In the genomic region with DNA sequence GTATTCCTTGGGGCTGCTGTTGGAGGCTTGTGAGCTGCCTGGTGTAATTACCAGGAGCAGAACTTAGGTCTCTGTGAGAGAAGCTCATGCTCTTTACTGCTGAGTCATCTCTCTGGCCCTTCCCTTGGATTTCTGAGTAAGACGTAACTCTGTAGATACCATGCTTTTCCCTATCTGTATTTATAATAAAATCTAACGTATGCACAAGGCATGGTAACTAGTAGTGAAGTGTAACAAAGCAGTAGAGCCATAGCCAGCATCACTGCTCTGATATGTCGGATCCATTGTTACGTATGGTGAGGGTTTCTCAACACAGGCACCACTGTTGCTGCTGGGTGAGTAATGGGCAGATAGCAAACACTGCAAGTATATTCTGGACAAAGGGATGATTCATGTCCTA, we compare ENCODE assay signal across 23 mouse cellular contexts. TPM values are rescaled to one million over a fixed set of nuclear protein-coding genes. Genes with fewer than 3 reads are reported as not detected.
DNase-seq lines count a peak whose midpoint lies in the region; ATAC-seq and TF ChIP-seq lines count a peak whose summit lies in the region.
"Had no signal": no experiment of that assay in that cellular context is flagged by ENCODE, and none has a peak within 500 bp of the region (broad histone marks: within the 10 kb centered on the region; RNA-seq: fewer than 3 reads in every experiment).

No protein-coding gene starts in this region.

- no peaks in the 10 kb centered on the region for H3K27me3 ChIP-seq in MEL (ENCODE audit: control insufficient read depth in 1 of 2, insufficient read depth in 2 of 2, low read length in 2 of 2)
- no peaks in the 10 kb centered on the region for H3K27me3 ChIP-seq in liver, embryonic 11.5 days (replicated peaks; ENCODE audit: control insufficient read depth, insufficient read depth, low read length)
- H3K27me3 ChIP-seq in hindbrain, embryonic 12.5 days, result no peaks in the 10 kb centered on the region
- H3K27me3 ChIP-seq: embryonic facial prominence, embryonic 13.5 days; kidney, embryonic 15.5 days; limb, embryonic 15.5 days; midbrain, embryonic 15.5 days had no signal

- DNase-seq in MEL (ENCODE audit: low read depth, low spot score), result peak; percentile 70
- peak; percentile 23 for DNase-seq in brain, adult 2 months (ENCODE audit: low read depth, low spot score)
- no peak for DNase-seq in liver, embryonic 11.5 days (ENCODE audit: low spot score)
- no peak for DNase-seq in cerebellum, adult 9-11 months
- no peak for DNase-seq in left cerebral cortex, postnatal 36 days (ENCODE audit: low spot score in 2 of 2)
- DNase-seq: adrenal gland, postnatal 14 days; cerebellum, postnatal 10 days; forebrain, postnatal 0 days; kidney, postnatal 4 days; layer of hippocampus, postnatal 36 days; right cerebral cortex, postnatal 25 days; thymus, postnatal 36 days had no signal

- H3K79me2 ChIP-seq in MEL (ENCODE audit: control insufficient read depth, insufficient read depth, low read length, poor library complexity), result no peaks in the 10 kb centered on the region

- H3K4me1 ChIP-seq in MEL (ENCODE audit: control insufficient read depth in 1 of 2, insufficient read depth in 2 of 2, low read length in 2 of 2), result peaks cover 0 to 7% of the 10 kb centered on the region in 2 experiments; a peak in 2 of 4 replicates
- H3K4me1 ChIP-seq in liver, embryonic 11.5 days (replicated peaks; ENCODE audit: control insufficient read depth, insufficient read depth, low read length), result no peaks in the 10 kb centered on the region
- no peaks in the 10 kb centered on the region for H3K4me1 ChIP-seq in hindbrain, embryonic 12.5 days
- H3K4me1 ChIP-seq: embryonic facial prominence, embryonic 13.5 days; forebrain, embryonic 10.5 days; heart, embryonic 10.5 days; kidney, embryonic 15.5 days; limb, embryonic 15.5 days; midbrain, embryonic 15.5 days had no signal

- H3K36me3 ChIP-seq in MEL (ENCODE audit: control insufficient read depth in 1 of 2, insufficient read depth in 2 of 2, low read length in 2 of 2), result peaks cover 10 to 18% of the 10 kb centered on the region in 2 experiments
- H3K36me3 ChIP-seq in liver, embryonic 11.5 days (ENCODE audit: control insufficient read depth, insufficient read depth, low read length), result peaks cover 2% of the 10 kb centered on the region; the same call in 1 of the 2 replicates
- 0 out of 2 replicates have a peak, but pooled peaks cover 7% of the 10 kb centered on the region for H3K36me3 ChIP-seq in hindbrain, embryonic 12.5 days
- H3K36me3 ChIP-seq: forebrain, embryonic 10.5 days; kidney, embryonic 15.5 days had no signal

- intact Hi-C loops in left cerebral cortex, postnatal 36 days (cut with DNase I), result no loop called here

- WGBS in liver, embryonic 11.5 days, result 61% methylated on average over 4 of the region's 4 CpGs
- WGBS in hindbrain, embryonic 12.5 days, result 83% methylated on average over 4 of the region's 4 CpGs

- no peak for TF ChIP-seq CTCF in MEL (IDR thresholded peaks at IDR 0.05 in 2 of 3, conservative IDR thresholded peaks at IDR 0.05 in 1 of 3; ENCODE audit: control insufficient read depth in 1 of 3, insufficient read depth in 1 of 3, low read depth in 2 of 3, low read length in 3 of 3, poor library complexity in 1 of 3, severe bottlenecking in 1 of 3)

- no peak overlapping the region for H3K27ac ChIP-seq in MEL (ENCODE audit: control insufficient read depth, low read depth, low read length)
- H3K27ac ChIP-seq in liver, embryonic 11.5 days (ENCODE audit: low read depth, low read length), result no peak overlapping the region
- H3K27ac ChIP-seq in hindbrain, embryonic 12.5 days, result no peak overlapping the region
- H3K27ac ChIP-seq: embryonic facial prominence, embryonic 13.5 days; forebrain, embryonic 10.5 days; heart, embryonic 10.5 days; kidney, embryonic 15.5 days; limb, embryonic 15.5 days; midbrain, embryonic 15.5 days had no signal

- no peaks in the 10 kb centered on the region for H3K9me3 ChIP-seq in MEL (replicated peaks; ENCODE audit: insufficient read depth, low read length)
- H3K9me3 ChIP-seq in liver, embryonic 11.5 days (ENCODE audit: control insufficient read depth, low read length), result no peaks in the 10 kb centered on the region
- no peaks in the 10 kb centered on the region for H3K9me3 ChIP-seq in hindbrain, embryonic 12.5 days (replicated peaks)
- H3K9me3 ChIP-seq: embryonic facial prominence, embryonic 13.5 days; forebrain, embryonic 10.5 days; heart, embryonic 10.5 days; kidney, embryonic 15.5 days; limb, embryonic 15.5 days; midbrain, embryonic 15.5 days had no signal

- no peak for TF ChIP-seq RAD21 in MEL (IDR thresholded peaks at IDR 0.05; ENCODE audit: low read depth, low read length)

- no peak for TF ChIP-seq EP300 in MEL (IDR thresholded peaks at IDR 0.05; ENCODE audit: low read depth in 1 of 2, low read length in 2 of 2)

- TF ChIP-seq POLR2A in MEL (IDR thresholded peaks at IDR 0.05; ENCODE audit: control insufficient read depth in 1 of 2, insufficient read depth in 1 of 2, low read depth in 1 of 2, low read length in 2 of 2, poor library complexity in 1 of 2), result no peak

- no peak overlapping the region for H3K9ac ChIP-seq in MEL (ENCODE audit: control insufficient read depth, low read depth, low read length, poor library complexity, severe bottlenecking)
- H3K9ac ChIP-seq in liver, embryonic 11.5 days (ENCODE audit: low read depth, low read length), result no peak overlapping the region
- H3K9ac ChIP-seq in hindbrain, embryonic 12.5 days, result no peak overlapping the region
- H3K9ac ChIP-seq: embryonic facial prominence, embryonic 13.5 days; forebrain, postnatal 0 days; kidney, embryonic 15.5 days; limb, embryonic 15.5 days; midbrain, embryonic 15.5 days had no signal

- H3K4me3 ChIP-seq in MEL (ENCODE audit: control insufficient read depth in 1 of 2, insufficient read depth in 1 of 2, low read depth in 2 of 2, low read length in 2 of 2), result no peak overlapping the region
- H3K4me3 ChIP-seq in liver, embryonic 11.5 days (ENCODE audit: low read depth, low read length), result no peak overlapping the region
- no peak overlapping the region for H3K4me3 ChIP-seq in hindbrain, embryonic 12.5 days
- H3K4me3 ChIP-seq: embryonic facial prominence, embryonic 13.5 days; forebrain, embryonic 10.5 days; heart, embryonic 10.5 days; kidney, embryonic 15.5 days; limb, embryonic 15.5 days; midbrain, embryonic 15.5 days; myocyte had no signal

- peak; percentile 31; the same call in 1 of the 2 replicates for ATAC-seq in liver, embryonic 11.5 days (replicated peaks; ENCODE audit: low FRiP score)
- ATAC-seq in megakaryocyte progenitor cell, adult 5-6 weeks (replicated peaks; ENCODE audit: poor library complexity), result 0 out of 2 replicates have a peak, but pooled peaks have one; percentile 14
- no peak for ATAC-seq in hindbrain, embryonic 12.5 days (ENCODE audit: low FRiP score)
- ATAC-seq: CD4-positive, CD25-positive, alpha-beta regulatory T cell, adult 4 months; forebrain, postnatal 0 days; lung, postnatal 0 days; midbrain, embryonic 15.5 days had no signal

- no peak overlapping the region for H3K4me2 ChIP-seq in liver, embryonic 11.5 days
- no peak overlapping the region for H3K4me2 ChIP-seq in hindbrain, embryonic 12.5 days (replicated peaks)
- H3K4me2 ChIP-seq: embryonic facial prominence, embryonic 13.5 days; kidney, embryonic 15.5 days; limb, embryonic 15.5 days; midbrain, embryonic 15.5 days had no signal

TF ChIP-seq in MEL, 35 proteins besides CTCF, POLR2A, EP300 and RAD21:
- TF ChIP-seq USF1 (IDR thresholded peaks at IDR 0.05; ENCODE audit: low read depth, low read length), result no peak
- peak; percentile 53; the same call in 1 of the 2 replicates for TF ChIP-seq ETS1 (IDR thresholded peaks at IDR 0.05; ENCODE audit: low read depth, low read length)
- no peak; the same call in 1 of the 2 replicates for TF ChIP-seq MXI1 (IDR thresholded peaks at IDR 0.05; ENCODE audit: low read depth, low read length)
- peak; percentile 84 for TF ChIP-seq MAFK (IDR thresholded peaks at IDR 0.05; ENCODE audit: borderline replicate concordance, low read depth, low read length)
- peak; percentile 42; the same call in 1 of the 2 replicates for TF ChIP-seq GABPA (IDR thresholded peaks at IDR 0.05; ENCODE audit: low read depth, low read length)

RNA-seq across cellular contexts. Expression of gene Dennd4a, which starts 34.2 kb away (rescaled TPM):
- 7.7 and 12.1 TPM in 2 replicates for total RNA-seq in MEL (2012; rRNA removed)
- 10 to 100 TPM; 24.9 to 74.8 TPM for polyA plus RNA-seq in MEL (2012; ENCODE audit: insufficient read depth in 1 of 2, insufficient read length in 2 of 2, low read depth in 1 of 2, low replicate concordance in 2 of 2, missing spikeins in 1 of 2)
- 19.1 and 22.6 TPM in 2 replicates for polyA plus RNA-seq in liver, embryonic 11.5 days (2014; fragmentation: Nextera tagmentation; extraction: Ambion mirVana)
- 37.1 and 47.0 TPM in 2 replicates for total RNA-seq in megakaryocyte progenitor cell, adult 5-6 weeks (2015)
- total RNA-seq in megakaryocyte progenitor cell, adult 5-6 weeks (2017), result 24.9 and 28.4 TPM in 2 replicates
- 10.3 and 12.8 TPM in 2 replicates for polyA plus RNA-seq in hindbrain, embryonic 12.5 days (2016; fragmentation: Nextera tagmentation; extraction: Ambion mirVana)
- 10 to 100 TPM; 58.2 to 62.8 TPM for total RNA-seq in left cerebral cortex, postnatal 36 days (2021)

Comparison
In these comparisons a context has a peak if more than half of its experiments do, and no peak if none do; other contexts are left out.
1. DNase-seq: peak in MEL (single experiment) and brain, adult 2 months (single experiment); none in liver, embryonic 11.5 days (single experiment), cerebellum, adult 9-11 months (single experiment) and left cerebral cortex, postnatal 36 days (0 of 2).